Mouse (Mus musculus) lung, postnatal 14 days (tissue): Measurements from ENCODE around the gene Dennd1a.

Source experiments
- DNase-seq: peaks from one replicate; pipeline ENCODE4 v3.0.0; 2021

Dennd1a gene

DNA sequence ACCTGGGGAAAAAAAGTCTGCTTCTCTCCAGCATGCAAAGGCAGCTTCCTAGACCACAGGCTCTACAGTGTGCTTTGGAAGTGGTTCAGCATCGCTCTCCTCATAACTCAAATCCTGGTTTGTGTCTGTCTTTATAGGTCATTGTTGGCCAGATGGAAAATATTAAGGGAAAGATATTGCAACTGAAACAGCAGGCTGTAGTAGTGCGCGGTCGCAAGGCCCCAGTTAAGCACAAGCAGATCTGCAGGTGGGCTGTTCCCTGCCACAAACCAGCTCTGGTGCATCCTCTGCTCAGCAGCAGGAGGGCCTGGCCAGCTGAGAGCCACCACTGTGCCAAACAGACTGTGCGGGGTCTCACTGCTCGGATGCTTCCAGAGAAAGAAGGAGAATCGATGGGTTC is 186.9 kb downstream of the Dennd1a start:
- DNase-seq, result no peak

DNA sequence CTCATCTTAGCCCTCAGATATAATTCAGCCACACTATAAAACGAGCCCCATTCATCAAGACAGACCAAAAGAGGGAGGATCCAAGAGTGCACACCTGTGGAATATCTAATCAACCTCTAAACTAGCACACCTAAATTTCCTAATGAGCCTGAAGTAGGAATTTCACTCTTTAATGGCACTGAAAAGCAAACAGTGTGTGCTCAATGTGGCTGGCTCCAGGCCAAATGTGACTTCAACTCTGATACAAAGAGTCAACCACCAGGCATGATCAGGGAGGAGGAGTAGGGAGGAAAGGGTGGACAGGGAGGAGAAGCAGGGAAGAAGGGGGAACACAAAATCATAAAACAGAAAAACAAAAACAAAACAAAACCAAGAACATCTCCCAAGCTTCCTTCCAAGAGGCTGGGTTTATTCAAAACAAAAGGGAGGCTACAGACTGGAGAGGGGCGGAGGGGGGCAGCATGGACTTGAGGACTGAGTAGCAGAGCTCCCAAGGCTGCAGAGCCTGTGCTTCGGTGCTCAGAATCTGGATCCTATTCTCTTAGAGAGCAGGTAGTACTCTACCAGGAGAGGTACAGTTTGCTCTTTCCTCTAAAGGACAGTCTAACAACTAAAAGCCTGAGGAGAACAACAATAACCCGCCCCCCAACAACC is 187.9 kb downstream of the Dennd1a start:
- DNase-seq, result peak; percentile 47

DNA sequence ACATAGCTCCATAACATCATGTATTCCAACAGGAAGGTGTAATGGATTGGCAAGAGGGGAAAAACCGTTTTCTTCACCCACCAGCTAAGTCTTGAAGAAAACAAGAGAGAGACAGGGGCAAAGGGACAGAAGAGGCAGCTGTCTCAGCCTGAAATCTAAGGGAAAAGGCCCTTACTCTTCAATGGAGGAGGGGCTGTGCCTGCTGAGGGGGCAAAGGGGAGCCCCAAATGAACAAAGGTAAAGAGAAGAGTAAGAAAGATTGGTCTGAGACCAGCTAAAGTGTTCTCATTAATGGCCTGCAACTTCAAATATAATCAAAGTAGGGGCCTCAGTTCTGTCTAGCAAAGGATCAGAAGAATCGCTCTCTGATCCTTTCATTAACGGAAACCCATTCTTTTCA is 189.7 kb downstream of the Dennd1a start:
- DNase-seq, result no peak

DNA sequence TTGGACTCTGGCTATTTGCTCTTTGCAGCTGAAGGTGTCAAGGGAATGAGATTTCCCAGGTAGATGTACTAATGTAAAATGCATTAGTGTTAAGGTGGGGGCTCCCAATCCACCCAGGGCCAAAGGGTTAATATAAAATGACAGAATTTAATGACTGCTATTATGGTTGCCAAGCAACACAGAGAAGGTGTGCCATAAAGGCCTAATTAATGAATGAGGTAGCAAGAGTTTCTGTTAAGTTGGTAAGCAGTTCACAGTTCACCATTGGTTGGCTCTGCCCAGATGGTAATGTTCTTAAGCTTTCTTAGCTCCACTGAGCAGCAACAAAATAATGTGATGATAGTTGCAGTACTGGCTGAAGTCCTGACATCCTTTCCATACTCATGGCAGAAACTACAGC is 190.9 kb downstream of the Dennd1a start:
- no peak for DNase-seq

DNA sequence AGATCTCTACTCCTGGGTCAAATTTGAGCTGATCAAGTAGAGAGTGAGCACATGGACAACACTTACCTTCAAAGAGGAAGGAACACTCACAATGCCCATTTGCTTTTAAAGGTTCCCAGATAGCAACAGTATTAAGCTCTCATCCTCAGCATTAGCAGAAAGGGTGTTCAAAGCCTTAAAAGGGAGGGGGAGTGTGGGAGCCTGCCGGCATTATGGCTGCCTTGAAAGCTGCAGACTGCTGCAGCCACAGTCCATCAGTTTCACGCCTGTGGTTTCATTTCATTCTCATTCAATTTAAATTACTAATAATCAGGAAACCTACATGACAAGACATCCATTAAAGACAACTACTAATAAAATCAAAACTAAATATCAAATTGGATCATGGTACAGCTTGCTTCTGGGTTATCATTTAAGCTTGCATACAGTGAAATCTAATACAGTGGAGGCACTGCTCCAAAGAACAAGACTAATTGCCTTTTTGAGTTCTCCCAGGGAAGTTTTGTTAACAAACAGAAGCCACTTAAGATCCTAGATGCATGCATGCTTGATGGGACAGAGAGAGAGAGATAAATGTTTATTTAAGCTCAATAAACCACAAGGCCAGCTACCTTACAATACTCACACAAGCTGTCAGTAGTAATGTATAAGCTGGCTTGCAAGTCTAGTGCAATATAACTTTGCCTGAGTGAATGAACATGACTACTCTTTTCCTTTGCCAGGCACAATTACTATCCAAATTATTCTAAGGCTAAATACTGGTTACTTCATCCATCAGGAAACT is 192.6 kb downstream of the Dennd1a start:
- DNase-seq, result no peak

DNA sequence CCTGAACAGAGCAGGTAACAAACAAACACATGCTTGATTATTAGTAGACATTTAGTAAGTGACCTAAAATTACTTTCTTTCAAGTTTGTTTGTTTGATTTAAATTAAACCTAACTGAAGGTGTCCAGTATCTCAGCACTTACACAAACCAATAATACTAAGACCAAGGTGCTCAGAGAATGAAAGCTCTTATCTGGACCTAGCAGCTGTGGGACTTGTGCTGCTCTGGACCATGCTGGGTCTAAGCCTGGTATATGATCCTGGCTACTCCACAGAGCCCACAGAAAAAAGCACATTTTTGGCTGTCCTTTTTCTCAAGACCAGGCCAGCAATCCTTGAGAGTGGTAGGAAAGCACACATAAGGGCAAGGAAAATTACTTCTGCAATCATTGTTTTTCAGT is 193.2 kb downstream of the Dennd1a start:
- DNase-seq, result no peak

DNA sequence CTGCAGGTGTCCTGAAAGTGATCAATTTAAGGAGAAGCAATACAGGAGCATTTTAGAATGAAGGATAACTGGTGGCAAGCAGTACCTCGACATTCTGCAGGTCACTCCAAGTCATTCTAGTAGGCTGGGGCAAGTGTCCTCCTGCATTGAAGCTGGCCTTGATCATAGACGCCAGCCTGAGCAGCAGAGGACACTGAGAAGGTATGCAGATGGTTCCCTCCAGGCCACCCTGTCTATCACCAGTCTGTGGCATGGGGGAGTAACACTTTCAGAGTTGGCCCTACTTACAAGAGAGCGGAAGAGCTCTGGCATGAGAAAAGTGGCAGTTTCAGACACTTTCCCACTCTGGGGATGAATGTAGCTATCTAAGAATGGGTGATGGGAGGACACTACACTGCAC is 193.9 kb downstream of the Dennd1a start:
- no peak for DNase-seq

DNA sequence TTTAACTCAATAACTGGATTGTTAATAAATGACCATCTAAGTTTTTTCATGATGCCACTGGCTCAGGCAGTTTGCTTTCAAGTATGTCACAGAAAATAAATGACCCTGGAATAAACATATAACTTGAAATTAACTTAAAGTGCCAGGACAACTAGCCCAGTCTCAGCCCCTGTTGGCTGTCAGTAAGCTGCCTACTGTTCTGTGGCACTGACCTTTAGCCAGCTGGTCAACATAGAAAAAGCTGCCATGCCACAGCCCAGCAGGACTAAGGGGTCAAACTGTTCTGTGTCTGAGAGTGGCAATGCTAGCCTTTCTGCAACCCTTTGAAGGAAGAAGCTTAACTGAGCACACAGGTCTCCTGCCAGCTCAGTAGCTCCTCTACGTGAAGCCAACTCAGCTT is 198.8 kb downstream of the Dennd1a start:
- DNase-seq, result no peak

DNA sequence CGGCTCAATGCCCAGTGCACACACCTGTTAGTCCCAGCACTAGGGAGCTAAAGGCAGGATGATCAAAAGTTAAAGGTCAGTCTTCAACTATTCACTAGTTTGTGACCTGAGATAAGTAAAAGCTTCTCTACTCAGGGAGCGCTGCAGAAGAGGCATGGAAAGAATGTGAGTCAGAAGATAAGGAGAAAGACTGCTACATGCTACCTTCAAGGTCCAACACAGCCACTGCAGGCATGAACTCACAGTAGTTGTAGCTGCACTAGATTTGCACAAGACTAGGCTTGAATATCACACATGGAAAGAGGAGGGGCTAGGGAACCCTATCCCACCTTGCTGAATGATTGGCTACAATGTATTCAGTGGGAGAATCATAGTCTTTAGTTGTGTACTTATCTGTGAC is 202.1 kb downstream of the Dennd1a start:
- no peak for DNase-seq

DNA sequence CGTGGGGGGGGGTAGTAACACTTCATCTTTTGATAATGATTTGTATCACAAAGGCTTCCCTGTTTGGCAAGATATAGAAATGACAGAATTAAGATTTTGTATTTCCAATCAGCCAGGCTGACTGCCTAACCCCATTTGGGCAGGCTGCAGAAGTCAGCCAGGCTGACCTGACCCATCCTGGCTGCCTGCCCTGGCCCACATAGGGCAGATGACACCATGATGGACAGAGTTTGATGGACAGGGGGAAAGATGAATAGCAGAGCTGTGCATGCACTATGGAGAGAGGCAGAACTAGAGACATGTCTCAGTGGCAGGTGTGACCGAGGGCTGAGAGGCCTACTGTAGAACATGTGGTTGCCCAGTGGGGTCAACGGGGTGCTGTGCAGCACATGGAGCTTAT is 203.9 kb downstream of the Dennd1a start:
- DNase-seq, result no peak

DNA sequence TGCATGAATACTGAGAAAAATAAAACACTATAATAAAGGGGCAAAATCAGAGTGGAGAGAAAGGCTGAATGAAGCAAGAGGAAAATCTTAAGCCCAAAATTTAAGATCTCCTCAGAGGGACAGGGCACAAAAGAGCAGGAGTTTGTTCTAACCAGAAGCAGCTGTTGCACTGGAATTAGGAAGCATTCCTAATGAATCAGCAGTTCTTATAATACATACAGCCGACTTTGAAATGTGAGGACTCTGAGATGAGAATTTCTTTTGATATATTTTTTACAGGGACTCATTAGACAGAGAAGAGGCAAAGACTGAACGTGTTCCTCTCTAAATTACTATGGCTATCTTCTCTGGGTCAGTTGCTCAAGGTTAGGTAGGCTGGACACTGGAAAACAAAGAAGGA is 212.7 kb downstream of the Dennd1a start:
- DNase-seq, result no peak

DNA sequence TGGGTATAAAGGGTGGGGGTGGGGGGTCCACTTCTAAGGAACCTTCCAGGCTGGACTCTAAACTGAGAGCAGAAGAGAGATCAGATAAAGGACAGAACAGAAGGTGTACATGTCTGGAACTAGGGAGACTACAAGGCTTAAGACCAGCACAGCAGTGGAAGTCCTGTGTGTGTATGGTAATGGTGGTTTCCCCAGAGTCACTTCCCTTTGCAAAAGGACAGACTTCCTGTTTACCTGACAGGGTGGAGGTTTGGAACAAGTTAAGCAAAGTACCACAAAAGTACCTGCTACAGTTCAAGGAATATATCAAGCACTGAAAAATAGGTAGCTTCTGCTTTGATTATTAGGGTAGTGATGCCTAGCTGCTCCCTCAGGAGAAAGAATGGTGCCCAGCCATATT is 215.1 kb downstream of the Dennd1a start:
- no peak for DNase-seq

DNA sequence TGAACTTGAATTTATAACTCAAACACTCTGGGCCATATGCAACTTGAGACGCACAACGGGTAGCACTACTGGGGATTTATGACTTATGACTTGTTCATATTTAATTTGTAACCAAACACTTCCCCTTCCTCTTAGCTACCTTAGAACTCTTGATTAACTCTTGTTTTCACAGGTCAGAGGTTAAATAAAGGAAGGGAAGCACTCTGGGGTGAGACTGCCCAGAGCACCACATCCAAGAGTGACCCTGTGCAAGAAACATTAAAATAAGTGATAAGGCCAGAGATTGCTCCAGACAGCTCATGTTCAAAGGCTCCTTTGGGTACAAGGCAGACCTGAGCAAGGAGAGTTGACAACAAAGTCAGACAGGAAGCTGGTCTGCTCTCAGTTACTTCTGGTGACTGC is 219.0 kb downstream of the Dennd1a start:
- no peak for DNase-seq

DNA sequence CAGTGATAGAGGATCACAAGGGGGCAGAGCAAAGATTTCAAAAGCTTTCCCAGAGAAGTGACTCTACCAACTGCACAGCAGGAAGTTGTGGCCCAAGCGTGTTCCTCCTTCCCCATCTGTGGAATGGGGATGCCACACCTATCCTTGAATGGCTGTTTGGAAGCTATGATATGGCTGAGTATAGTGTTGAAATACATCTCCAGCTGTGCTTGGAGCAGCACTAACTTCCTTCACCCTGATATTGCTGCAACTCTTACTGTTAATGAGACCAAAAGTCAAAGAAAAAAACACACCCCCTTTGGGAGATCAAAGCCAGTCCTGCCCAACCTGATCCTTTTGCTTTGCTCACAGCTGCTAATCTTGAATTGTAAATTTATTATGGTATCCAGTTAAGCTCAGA is 221.3 kb downstream of the Dennd1a start:
- DNase-seq, result no peak

DNA sequence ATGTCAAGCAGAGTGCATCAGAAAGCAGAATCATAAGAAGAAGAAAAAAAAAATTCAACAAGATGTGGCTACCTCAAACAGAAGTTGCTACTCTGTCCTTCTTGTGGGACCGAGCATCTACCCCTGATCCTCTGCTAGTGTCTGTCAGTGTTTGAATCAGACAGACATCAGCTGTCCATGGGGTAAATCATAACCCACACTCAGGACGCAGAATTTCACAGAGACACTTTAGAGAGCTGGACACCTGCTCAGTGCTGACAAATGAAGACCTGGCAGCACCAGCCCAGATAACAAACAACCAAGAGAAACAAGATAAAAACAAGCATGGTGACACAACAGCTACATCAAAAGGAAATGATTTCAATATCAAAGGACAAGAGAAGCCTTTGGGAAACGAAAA is 222.9 kb downstream of the Dennd1a start:
- no peak for DNase-seq

DNA sequence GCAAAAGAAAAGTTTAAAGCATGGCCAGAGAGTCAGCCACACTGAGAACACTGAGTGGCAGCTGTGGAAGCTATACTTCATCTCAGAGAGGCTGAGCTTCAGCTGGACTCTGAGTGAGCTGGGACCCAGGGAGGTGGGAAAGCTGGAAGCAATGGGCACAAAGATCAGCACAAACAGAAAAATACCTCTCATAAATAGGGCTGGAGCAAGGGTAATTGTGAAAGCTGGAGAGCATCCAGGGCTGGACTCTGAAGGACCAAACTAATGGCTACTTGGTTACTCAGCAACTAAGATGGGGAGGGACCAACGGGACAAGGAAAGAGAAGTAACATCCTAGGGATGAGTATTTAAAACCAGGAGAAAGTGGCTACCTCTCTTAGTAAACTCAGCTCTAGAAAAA is 225.0 kb downstream of the Dennd1a start:
- DNase-seq, result no peak

DNA sequence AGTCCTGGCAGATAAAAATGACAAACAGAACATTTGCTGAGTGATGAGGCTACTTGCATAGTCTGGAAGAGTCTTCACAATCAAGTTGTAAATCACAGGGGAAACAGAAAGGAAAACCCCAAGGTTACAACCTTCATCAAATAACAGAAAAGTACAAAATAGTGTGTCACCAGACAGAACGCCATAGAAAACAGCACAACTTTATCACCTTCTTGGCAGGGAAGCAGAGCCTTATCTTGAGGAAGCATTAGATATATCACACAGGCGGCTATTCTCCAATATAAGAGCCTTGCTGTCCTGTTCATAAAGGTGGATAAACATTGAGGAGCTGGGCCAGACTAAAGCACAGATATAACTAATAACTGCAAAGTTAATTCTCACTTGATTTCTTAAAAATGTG is 225.7 kb downstream of the Dennd1a start:
- no peak for DNase-seq

DNA sequence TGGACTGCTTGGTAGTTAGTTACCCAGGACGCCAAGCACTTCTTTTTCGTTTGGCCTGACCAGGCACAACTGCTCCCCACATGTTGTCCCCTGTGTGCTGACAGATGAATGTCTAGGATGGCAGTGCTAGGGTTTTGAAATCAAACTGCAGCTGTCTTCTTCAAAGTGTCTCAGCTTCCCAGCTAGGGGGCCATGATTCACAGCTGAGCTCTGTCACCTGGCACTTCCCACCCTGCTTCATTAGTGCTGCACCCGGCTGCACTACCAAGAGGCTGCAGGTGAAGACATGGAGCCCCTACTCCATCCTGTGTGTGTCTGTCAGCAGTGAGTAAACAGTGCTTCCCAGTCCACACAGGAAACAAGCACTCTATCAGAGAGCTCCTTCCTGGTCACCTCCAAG is 234.8 kb downstream of the Dennd1a start:
- no peak for DNase-seq

DNA sequence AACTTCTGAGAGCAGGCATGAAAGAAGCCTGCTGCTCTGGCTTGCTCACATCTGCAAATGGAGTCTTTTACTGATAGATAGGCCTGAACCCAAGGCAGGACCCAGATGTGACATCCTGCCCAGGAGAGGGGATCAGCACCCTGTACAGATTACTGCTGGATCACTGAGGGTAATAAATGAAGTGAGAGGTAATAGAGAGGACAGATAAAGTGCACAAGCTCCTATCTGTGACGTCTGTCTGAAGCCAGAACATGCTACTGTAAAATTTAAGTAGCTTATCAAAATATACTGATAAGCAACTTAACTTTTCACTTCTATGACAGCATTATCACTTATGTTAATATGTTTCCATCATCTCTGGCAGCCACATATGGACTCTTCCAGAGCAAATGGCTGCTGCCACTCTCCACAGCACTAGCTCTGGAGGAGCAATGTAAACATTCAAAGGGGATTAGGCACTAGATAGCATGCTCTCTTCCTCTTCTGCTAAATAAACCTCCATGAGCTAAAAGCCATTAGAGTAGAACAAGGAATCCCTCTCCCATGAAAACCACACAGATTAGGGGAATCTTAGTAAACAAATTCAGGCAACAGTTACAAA is 235.6 kb downstream of the Dennd1a start:
- DNase-seq, result no peak

DNA sequence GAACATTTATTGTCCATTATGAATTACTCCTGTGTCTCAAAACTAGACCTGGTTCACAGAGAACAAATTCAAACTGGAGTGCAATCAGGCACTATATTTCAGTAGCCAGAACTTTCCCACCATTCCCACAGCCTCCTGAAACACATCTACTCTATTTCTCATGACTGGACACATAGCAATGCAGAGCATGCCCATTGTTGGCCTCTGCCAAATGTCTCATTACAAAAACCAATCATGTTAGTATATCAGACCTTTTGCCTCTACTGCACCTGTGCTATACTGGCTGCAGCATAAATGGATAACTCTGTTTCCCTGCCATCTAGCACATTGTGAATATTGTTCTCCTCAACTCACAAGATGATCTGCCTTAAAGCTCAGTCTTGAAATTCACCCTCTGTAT is 238.2 kb downstream of the Dennd1a start:
- DNase-seq, result no peak

DNA sequence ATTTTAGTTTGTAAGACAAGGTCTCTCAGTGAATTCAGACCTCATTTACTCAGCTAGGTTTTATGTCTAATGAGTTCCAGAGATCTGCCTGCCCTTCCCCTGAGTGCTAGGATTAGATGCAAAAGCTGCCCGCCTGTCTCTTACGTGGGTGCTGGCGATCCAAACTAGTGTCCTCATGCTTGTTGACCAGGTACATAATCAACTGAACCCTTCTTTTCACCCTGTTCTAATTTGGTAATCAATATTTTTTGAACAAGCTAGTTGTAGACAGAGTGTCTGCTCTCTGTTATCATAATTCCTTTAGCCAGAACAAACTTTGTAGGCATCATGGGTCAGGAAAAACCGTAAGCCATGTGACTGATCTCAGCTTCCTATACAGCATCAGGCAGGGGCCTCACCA is 241.9 kb downstream of the Dennd1a start:
- no peak for DNase-seq

DNA sequence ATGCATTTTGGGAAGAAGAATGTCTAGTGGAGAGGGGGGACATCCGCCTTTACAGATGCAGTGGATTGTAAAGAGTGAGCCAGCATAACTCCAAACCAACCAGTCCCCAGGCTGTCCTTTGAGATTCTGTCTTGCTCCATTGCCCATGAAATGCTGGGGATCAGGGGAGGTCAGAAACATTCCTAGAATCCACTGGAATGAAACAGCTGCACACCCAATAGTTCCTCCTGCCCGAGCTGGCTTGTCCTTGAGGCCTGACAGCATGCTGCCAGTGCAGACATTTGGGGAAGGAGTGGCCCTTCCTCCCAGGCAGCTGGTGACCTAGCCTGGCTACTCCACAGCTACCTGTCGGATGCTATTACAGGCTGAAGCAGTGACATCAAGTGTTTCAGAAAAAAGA is 246.3 kb downstream of the Dennd1a start:
- no peak for DNase-seq

DNA sequence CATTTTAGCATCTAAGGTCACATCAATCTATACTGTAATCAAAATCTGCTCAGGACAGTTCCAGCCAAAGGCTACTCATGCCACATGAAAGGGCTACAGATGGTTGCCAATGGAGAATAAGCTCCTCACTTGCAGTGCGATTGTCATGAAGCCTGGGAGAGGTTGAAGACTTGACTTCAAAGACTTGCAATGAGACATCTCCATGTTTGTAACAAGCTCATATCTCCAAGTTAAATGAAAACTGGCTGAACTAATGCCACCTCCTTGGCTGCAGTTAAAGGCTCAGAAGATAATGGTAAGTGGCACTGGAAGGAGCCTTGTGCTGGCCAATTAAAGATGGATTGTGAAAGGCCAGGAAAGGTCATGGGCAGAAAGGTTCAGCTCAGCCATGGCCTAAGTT is 247.6 kb downstream of the Dennd1a start:
- no peak for DNase-seq

DNA sequence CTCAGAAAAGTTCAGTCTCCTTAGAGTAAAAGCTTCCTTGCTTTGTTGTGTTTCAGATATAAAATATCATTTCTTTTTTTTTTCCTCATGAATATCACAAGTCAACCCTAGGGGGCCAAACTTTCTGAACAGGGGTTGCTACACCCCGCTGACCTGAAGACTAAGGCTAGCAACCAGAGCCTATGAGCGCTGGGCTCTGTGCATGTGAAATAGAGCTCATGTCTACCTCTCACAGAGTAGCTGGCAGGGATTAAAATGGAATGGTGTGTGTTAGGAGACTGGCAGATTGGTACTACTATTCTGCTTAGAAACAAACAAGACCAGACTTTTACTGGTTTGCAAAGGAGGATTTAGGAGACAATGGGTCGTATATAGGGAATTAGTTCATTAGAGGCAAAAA is 258.9 kb downstream of the Dennd1a start:
- DNase-seq, result no peak

DNA sequence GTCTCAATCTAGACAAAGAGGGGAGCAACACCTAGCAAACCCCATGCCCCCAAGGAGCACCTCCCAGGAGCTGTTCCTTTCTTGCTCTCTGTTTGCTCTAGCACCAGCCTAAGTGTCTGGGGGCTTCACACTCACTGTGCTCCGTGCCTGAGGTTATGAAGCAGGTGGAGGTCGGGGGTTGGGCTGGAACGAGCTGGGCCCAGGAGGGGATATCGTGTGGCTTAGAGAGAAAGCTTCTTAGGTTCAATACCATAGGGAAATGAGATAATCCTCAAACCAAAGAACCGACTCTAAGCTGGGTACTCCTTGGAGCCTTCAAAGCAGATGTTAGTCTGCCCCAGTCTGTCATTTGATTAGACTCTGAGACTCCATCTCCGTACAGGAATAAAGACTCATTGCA is 261.6 kb downstream of the Dennd1a start:
- DNase-seq, result no peak
